Mouse (Mus musculus): ENCODE results near the gene Sun5. TPM values are rescaled to one million over a fixed set of nuclear protein-coding genes. Genes with fewer than 3 reads are reported as not detected.

The Sun5 gene
- not detected in 2 replicates for polyA plus RNA-seq (2016; fragmentation: Nextera tagmentation; extraction: Ambion mirVana)

GRCm38 (mm10) chr2:153870984-153871383 lies at the start of gene Sun5:
Sun5 (minus strand) TSS chr2:153871084.
- WGBS (ENCODE audit: insufficient replicate concordance) = 67% methylated on average over 4 of the region's 4 CpGs
- Histone ChIP-seq H3K4me3 (no peak within 1 kb of the TSS), H3K36me3 (no peaks in the 10 kb centered on the region), H3K27ac (no peak within 1 kb of the TSS), H3K4me1 (no peaks in the 10 kb centered on the region), H3K27me3 (replicated peaks) (no peaks in the 10 kb centered on the region), H3K4me2 (no peak within 1 kb of the TSS), H3K9ac (no peak within 1 kb of the TSS), H3K9me3 (replicated peaks) (no peaks in the 10 kb centered on the region)
- no peak for ATAC-seq

- Histone ChIP-seq H3K4me2 (no peak within 1 kb of the TSS), H3K4me1 (no peaks in the 10 kb centered on the region), H3K9ac (no peak within 1 kb of the TSS), H3K4me3 (no peak within 1 kb of the TSS), H3K27ac (no peak within 1 kb of the TSS), H3K9me3 (replicated peaks) (no peaks in the 10 kb centered on the region), H3K27me3 (replicated peaks) (no peaks in the 10 kb centered on the region), H3K36me3 (no peaks in the 10 kb centered on the region)
- WGBS (ENCODE audit: insufficient replicate concordance) = 70% methylated on average over 8 of the region's 8 CpGs
- ATAC-seq = no peak
Observed at GRCm38 (mm10) chr2:153917930-153918329, 47.0 kb upstream of the Sun5 start, which contains the start of gene Bpifb3. Bpifb3 (plus strand) TSS chr2:153918230.

GRCm38 (mm10) chr2:153914151-153914550 lies 43.3 kb upstream of the Sun5 start:
- no peaks in the 10 kb centered on the region for H3K27me3 ChIP-seq (replicated peaks)
- no peak overlapping the region for H3K4me3 ChIP-seq
- H3K9me3 ChIP-seq (replicated peaks) = no peaks in the 10 kb centered on the region
- no peak overlapping the region for H3K4me2 ChIP-seq
- no peak for ATAC-seq
- no peaks in the 10 kb centered on the region for H3K4me1 ChIP-seq
- 60% methylated on average over 5 of the region's 5 CpGs for WGBS (ENCODE audit: insufficient replicate concordance)
- H3K27ac ChIP-seq = no peak overlapping the region
- no peak overlapping the region for H3K9ac ChIP-seq
- H3K36me3 ChIP-seq = no peaks in the 10 kb centered on the region

GRCm38 (mm10) chr2:153906626-153907025 lies 35.7 kb upstream of the Sun5 start:
- H3K4me1 ChIP-seq = no peaks in the 10 kb centered on the region
- no peak for ATAC-seq
- H3K27ac ChIP-seq = no peak overlapping the region
- no peak overlapping the region for H3K4me2 ChIP-seq
- H3K9ac ChIP-seq = no peak overlapping the region
- WGBS (ENCODE audit: insufficient replicate concordance) = 69% methylated on average over 4 of the region's 4 CpGs
- no peak overlapping the region for H3K4me3 ChIP-seq
- no peaks in the 10 kb centered on the region for H3K27me3 ChIP-seq (replicated peaks)
- H3K36me3 ChIP-seq = no peaks in the 10 kb centered on the region
- no peaks in the 10 kb centered on the region for H3K9me3 ChIP-seq (replicated peaks)

- 63% methylated on average over 6 of the region's 6 CpGs for WGBS (ENCODE audit: insufficient replicate concordance)
- no peaks in the 10 kb centered on the region for H3K36me3 ChIP-seq
- no peak overlapping the region for H3K9ac ChIP-seq
- no peaks in the 10 kb centered on the region for H3K4me1 ChIP-seq
- H3K9me3 ChIP-seq (replicated peaks) = no peaks in the 10 kb centered on the region
- H3K4me2 ChIP-seq = no peak overlapping the region
- no peak for ATAC-seq
- H3K27me3 ChIP-seq (replicated peaks) = no peaks in the 10 kb centered on the region
- H3K27ac ChIP-seq = no peak overlapping the region
- H3K4me3 ChIP-seq = no peak overlapping the region
Observed at GRCm38 (mm10) chr2:153902726-153903125, 31.8 kb upstream of the Sun5 start.

GRCm38 (mm10) chr2:153900088-153900487 lies 29.2 kb upstream of the Sun5 start, which contains the start of gene Bpifb6:
Bpifb6 (plus strand) TSS chr2:153900388.
- no peak within 1 kb of the TSS for H3K4me3 ChIP-seq
- no peaks in the 10 kb centered on the region for H3K27me3 ChIP-seq (replicated peaks)
- 51% methylated on average over 4 of the region's 4 CpGs for WGBS (ENCODE audit: insufficient replicate concordance)
- no peak within 1 kb of the TSS for H3K9ac ChIP-seq
- no peaks in the 10 kb centered on the region for H3K9me3 ChIP-seq (replicated peaks)
- H3K27ac ChIP-seq = no peak within 1 kb of the TSS
- H3K4me2 ChIP-seq = no peak within 1 kb of the TSS
- no peaks in the 10 kb centered on the region for H3K36me3 ChIP-seq
- no peak for ATAC-seq
- H3K4me1 ChIP-seq = no peaks in the 10 kb centered on the region

- ATAC-seq = no peak
- no peaks in the 10 kb centered on the region for H3K9me3 ChIP-seq (replicated peaks)
- WGBS (ENCODE audit: insufficient replicate concordance) = 61% methylated on average over 5 of the region's 5 CpGs
Observed at GRCm38 (mm10) chr2:153899111-153899510, 28.2 kb upstream of the Sun5 start.

GRCm38 (mm10) chr2:153874745-153875144 lies 3.9 kb upstream of the Sun5 start, which contains the start of gene Bpifb2:
Bpifb2 (plus strand) TSS chr2:153875045.
- Histone ChIP-seq H3K27me3 (replicated peaks) (no peaks in the 10 kb centered on the region), H3K4me1 (no peaks in the 10 kb centered on the region), H3K27ac (no peak within 1 kb of the TSS), H3K9me3 (replicated peaks) (no peaks in the 10 kb centered on the region), H3K36me3 (no peaks in the 10 kb centered on the region), H3K9ac (no peak within 1 kb of the TSS), H3K4me3 (no peak within 1 kb of the TSS), H3K4me2 (no peak within 1 kb of the TSS)
- ATAC-seq = no peak
- WGBS (ENCODE audit: insufficient replicate concordance) = 49% methylated on average over 9 of the region's 9 CpGs

More at GRCm38 (mm10) chr2:153899111-153899510, 28.2 kb upstream of the Sun5 start:
- H3K9ac ChIP-seq = no peak overlapping the region
- H3K27ac ChIP-seq = no peak overlapping the region
- no peak overlapping the region for H3K4me3 ChIP-seq
- H3K27me3 ChIP-seq (replicated peaks) = no peaks in the 10 kb centered on the region
- no peak overlapping the region for H3K4me2 ChIP-seq
- H3K4me1 ChIP-seq = no peaks in the 10 kb centered on the region
- H3K36me3 ChIP-seq = no peaks in the 10 kb centered on the region

- H3K9me3 ChIP-seq (replicated peaks) = no peaks in the 10 kb centered on the region
- ATAC-seq = no peak
Observed at GRCm38 (mm10) chr2:153861960-153862359, 8.9 kb downstream of the Sun5 start.

GRCm38 (mm10) chr2:153860715-153861114 lies 10.2 kb downstream of the Sun5 start:
- no peak overlapping the region for H3K4me3 ChIP-seq
- no peaks in the 10 kb centered on the region for H3K36me3 ChIP-seq
- H3K9me3 ChIP-seq (replicated peaks) = no peaks in the 10 kb centered on the region
- peaks cover 8% of the 10 kb centered on the region for H3K27me3 ChIP-seq (replicated peaks)
- no peak overlapping the region for H3K4me2 ChIP-seq
- H3K27ac ChIP-seq = no peak overlapping the region
- 36% methylated on average over 3 of the region's 3 CpGs for WGBS (ENCODE audit: insufficient replicate concordance)
- H3K9ac ChIP-seq = no peak overlapping the region
- no peaks in the 10 kb centered on the region for H3K4me1 ChIP-seq
- ATAC-seq = no peak

More at GRCm38 (mm10) chr2:153861960-153862359, 8.9 kb downstream of the Sun5 start:
- Histone ChIP-seq H3K4me3 (no peak overlapping the region), H3K27ac (no peak overlapping the region), H3K4me2 (no peak overlapping the region), H3K36me3 (no peaks in the 10 kb centered on the region), H3K27me3 (replicated peaks) (no peaks in the 10 kb centered on the region; the same call in 1 of the 2 replicates), H3K4me1 (no peaks in the 10 kb centered on the region), H3K9ac (no peak overlapping the region)
- 69% methylated on average over 3 of the region's 3 CpGs for WGBS (ENCODE audit: insufficient replicate concordance)

GRCm38 (mm10) chr2:153860315-153860714 lies 10.6 kb downstream of the Sun5 start:
- Histone ChIP-seq H3K9me3 (replicated peaks) (no peaks in the 10 kb centered on the region), H3K36me3 (no peaks in the 10 kb centered on the region), H3K9ac (no peak overlapping the region), H3K27ac (no peak overlapping the region), H3K4me2 (no peak overlapping the region), H3K27me3 (replicated peaks) (peaks cover 8% of the 10 kb centered on the region), H3K4me1 (no peaks in the 10 kb centered on the region), H3K4me3 (no peak overlapping the region)
- no peak for ATAC-seq
- WGBS (ENCODE audit: insufficient replicate concordance) = 82% methylated on average over 11 of the region's 11 CpGs

GRCm38 (mm10) chr2:153859581-153859980 lies 11.3 kb downstream of the Sun5 start:
- WGBS (ENCODE audit: insufficient replicate concordance) = 53% methylated on average over 2 of the region's 2 CpGs
- H3K4me2 ChIP-seq = no peak overlapping the region
- H3K27ac ChIP-seq = no peak overlapping the region
- no peak for ATAC-seq
- no peaks in the 10 kb centered on the region for H3K9me3 ChIP-seq (replicated peaks)
- H3K4me1 ChIP-seq = no peaks in the 10 kb centered on the region
- peaks cover 15% of the 10 kb centered on the region for H3K27me3 ChIP-seq (replicated peaks)
- no peaks in the 10 kb centered on the region for H3K36me3 ChIP-seq
- H3K9ac ChIP-seq = no peak overlapping the region
- no peak overlapping the region for H3K4me3 ChIP-seq

GRCm38 (mm10) chr2:153853544-153853943 lies 17.3 kb downstream of the Sun5 start:
- no peak for ATAC-seq
- WGBS (ENCODE audit: insufficient replicate concordance) = 17% methylated on average over 4 of the region's 5 CpGs
- H3K9ac ChIP-seq = no peak overlapping the region
- no peak overlapping the region for H3K4me2 ChIP-seq
- H3K9me3 ChIP-seq (replicated peaks) = no peaks in the 10 kb centered on the region
- H3K36me3 ChIP-seq = no peaks in the 10 kb centered on the region
- H3K27ac ChIP-seq = no peak overlapping the region
- H3K4me1 ChIP-seq = no peaks in the 10 kb centered on the region
- peaks cover 16% of the 10 kb centered on the region for H3K27me3 ChIP-seq (replicated peaks)
- no peak overlapping the region for H3K4me3 ChIP-seq
